Mouse (Mus musculus) limb, embryonic 14.5 days (tissue): ENCODE data around the gene Map3k9. TPM values are rescaled to one million over a fixed set of nuclear protein-coding genes. Genes with fewer than 3 reads are reported as not detected.

Experiments
- ATAC-seq: fragments of 200-750 bp; cut with Nextera tagmentation; 2 replicates; pipeline ENCODE4 v1.8.0; 2017; ENCODE audit warnings: low read depth, moderate number of reproducible peaks, moderate TSS enrichment; ENCODE audit not compliant: low FRiP score
- DNase-seq: peaks from one replicate; pipeline ENCODE4 v3.0.0-alpha.2; 2015; ENCODE audit warnings: low spot score
- H3K27ac ChIP-seq: fragments of 300-500 bp; sonication (generic); replicated peaks from 2 replicates; pipeline ENCODE4 v1.5.1; 2014; ENCODE audit warnings: low read depth, mild to moderate bottlenecking, low read length, moderate library complexity, mixed read lengths
- H3K27me3 ChIP-seq: fragments of 300-500 bp; sonication (generic); 2 replicates; pipeline ENCODE4 v1.6.1; 2014; ENCODE audit warnings: low read length, mixed read lengths; ENCODE audit not compliant: control insufficient read depth, insufficient read depth
- H3K36me3 ChIP-seq: fragments of 300-500 bp; sonication (generic); 2 replicates; pipeline ENCODE4 v1.6.1; 2014; ENCODE audit warnings: mild to moderate bottlenecking, low read length, moderate library complexity, mixed read lengths; ENCODE audit not compliant: control insufficient read depth, insufficient read depth
- H3K4me1 ChIP-seq: fragments of 300-500 bp; sonication (generic); 2 replicates; pipeline ENCODE4 v1.6.1; 2014; ENCODE audit warnings: antibody characterized with exemption, low read length, mixed read lengths; ENCODE audit not compliant: control insufficient read depth, insufficient read depth
- H3K4me2 ChIP-seq: fragments of 300-500 bp; sonication (generic); replicated peaks from 2 replicates; pipeline ENCODE4 v1.6.1; 2014; ENCODE audit warnings: low read depth, mild to moderate bottlenecking, low read length, moderate library complexity; ENCODE audit not compliant: severe bottlenecking
- H3K4me3 ChIP-seq: fragments of 300-500 bp; sonication (generic); replicated peaks from 2 replicates; pipeline ENCODE4 v1.5.1; 2014; ENCODE audit warnings: low read length
- H3K9ac ChIP-seq: fragments of 300-500 bp; sonication (generic); 2 replicates; pipeline ENCODE4 v1.6.1; 2014; ENCODE audit warnings: mild to moderate bottlenecking, low read depth, low read length, moderate library complexity; ENCODE audit not compliant: severe bottlenecking
- H3K9me3 ChIP-seq: fragments of 300-500 bp; sonication (generic); 2 replicates; pipeline ENCODE4 v1.6.1; 2016; ENCODE audit warnings: low read length; ENCODE audit not compliant: control insufficient read depth
- POLR2A ChIP-seq: fragments of 200-500 bp; IDR thresholded peaks from 2 replicates; pipeline ENCODE4 v1.8.0; 2012; ENCODE audit warnings: inconsistent platforms, mild to moderate bottlenecking, moderate library complexity, borderline replicate concordance; ENCODE audit not compliant: insufficient read depth, insufficient read length; ENCODE audit errors: extremely low read depth
- WGBS: fragments of 180-500 bp; shearing (Covaris S2); extraction: QIAGEN DNeasy Blood & Tissue Kit; methylation state at CpG from one replicate; pipeline ENCODE4 v1.1.7; 2014; 5-methylcytosine and 5-hydroxymethylcytosine counted together
- polyA plus RNA-seq, 2 experiments: library from polyadenylated mRNA; depleted of rRNA in 1 of 2; stranded (reverse) in 1 of 2; unstranded in 1 of 2; fragments of >200 nt; fragmentation: Nextera tagmentation in 1 of 2; extraction: Ambion mirVana in 1 of 2; gene quantifications; 2 replicates each; pipeline versions ENCODE4 v1.2.1 to v1.2.3; 2012 to 2014

The Map3k9 gene
- polyA plus RNA-seq, 2 experiments, result 0.87 to 1.5 TPM

DNA sequence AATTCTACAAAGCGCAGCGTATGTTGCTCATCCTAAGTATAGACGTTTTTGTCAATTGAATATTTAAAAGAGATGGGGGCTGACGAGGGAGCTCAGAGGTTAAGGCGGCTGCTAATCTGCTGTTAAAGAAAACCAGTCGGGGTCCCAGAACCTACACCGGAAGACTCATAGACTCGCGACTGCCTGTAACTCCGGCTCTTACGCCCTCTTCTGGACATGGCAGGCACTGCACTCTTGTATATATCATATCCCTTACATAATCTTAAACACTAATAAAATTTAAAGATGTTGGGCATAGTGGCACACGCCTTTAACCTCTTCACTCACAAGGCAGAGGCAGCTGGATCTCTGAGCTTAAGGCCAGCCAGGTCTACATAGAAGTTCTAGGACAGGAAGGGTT lies 6.3 kb upstream of the Map3k9 start:
- Histone ChIP-seq H3K27me3 (no peaks in the 10 kb centered on the region; the same call in 1 of the 2 replicates), H3K9me3 (no peaks in the 10 kb centered on the region), H3K4me3 (no peak overlapping the region), H3K9ac (no peak overlapping the region), H3K27ac (no peak overlapping the region), H3K36me3 (no peaks in the 10 kb centered on the region), H3K4me2 (no peak overlapping the region), H3K4me1 (no peaks in the 10 kb centered on the region)
- DNase-seq (no peak), ATAC-seq (no peak)
- 48% methylated on average over 12 of the region's 12 CpGs for WGBS
- TF ChIP-seq POLR2A, result no peak

DNA sequence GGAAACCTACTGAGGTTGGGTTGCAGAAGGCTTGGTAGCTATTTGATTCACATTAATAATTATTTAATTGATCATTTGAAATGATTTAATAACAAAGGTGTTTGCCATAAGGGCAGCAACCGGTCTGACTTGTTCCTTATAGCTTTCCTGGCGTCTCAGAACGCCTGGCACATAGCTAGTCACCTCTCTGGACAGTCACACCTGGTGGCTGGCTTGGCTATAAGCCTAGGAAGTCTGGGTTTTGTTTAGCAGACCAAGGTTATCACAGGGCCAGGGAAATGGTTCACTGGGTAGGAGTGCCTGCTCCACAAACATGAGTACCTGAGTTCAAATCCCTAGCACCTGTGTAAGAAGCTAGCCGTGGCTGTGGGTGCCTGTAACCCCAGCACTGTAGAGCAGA lies 2.3 kb upstream of the Map3k9 start:
- H3K9me3 ChIP-seq, result no peaks in the 10 kb centered on the region
- no peak overlapping the region for H3K27ac ChIP-seq
- DNase-seq, result no peak
- peaks cover 4% of the 10 kb centered on the region; the same call in 1 of the 2 replicates for H3K4me1 ChIP-seq
- H3K4me2 ChIP-seq, result no peak overlapping the region
- peaks cover 20% of the 10 kb centered on the region for H3K27me3 ChIP-seq
- no peak overlapping the region for H3K4me3 ChIP-seq
- WGBS, result 71% methylated on average over 4 of the region's 4 CpGs
- H3K9ac ChIP-seq, result no peak overlapping the region
- ATAC-seq, result no peak
- H3K36me3 ChIP-seq, result no peaks in the 10 kb centered on the region
- TF ChIP-seq POLR2A, result no peak

GRCm38 (mm10) chr12:81782606-81783005 lies 1.6 kb upstream of the Map3k9 start:
- no peak for DNase-seq
- H3K36me3 ChIP-seq, result no peaks in the 10 kb centered on the region
- no peak for TF ChIP-seq POLR2A
- peaks cover 4% of the 10 kb centered on the region; the same call in 1 of the 2 replicates for H3K4me1 ChIP-seq
- H3K4me3 ChIP-seq, result no peak overlapping the region
- H3K27me3 ChIP-seq, result peaks cover 20% of the 10 kb centered on the region
- no peaks in the 10 kb centered on the region for H3K9me3 ChIP-seq
- H3K9ac ChIP-seq, result no peak overlapping the region
- no peak for ATAC-seq
- no peak overlapping the region for H3K4me2 ChIP-seq
- no peak overlapping the region for H3K27ac ChIP-seq
- WGBS, result 90% methylated on average over 6 of the region's 6 CpGs

DNA sequence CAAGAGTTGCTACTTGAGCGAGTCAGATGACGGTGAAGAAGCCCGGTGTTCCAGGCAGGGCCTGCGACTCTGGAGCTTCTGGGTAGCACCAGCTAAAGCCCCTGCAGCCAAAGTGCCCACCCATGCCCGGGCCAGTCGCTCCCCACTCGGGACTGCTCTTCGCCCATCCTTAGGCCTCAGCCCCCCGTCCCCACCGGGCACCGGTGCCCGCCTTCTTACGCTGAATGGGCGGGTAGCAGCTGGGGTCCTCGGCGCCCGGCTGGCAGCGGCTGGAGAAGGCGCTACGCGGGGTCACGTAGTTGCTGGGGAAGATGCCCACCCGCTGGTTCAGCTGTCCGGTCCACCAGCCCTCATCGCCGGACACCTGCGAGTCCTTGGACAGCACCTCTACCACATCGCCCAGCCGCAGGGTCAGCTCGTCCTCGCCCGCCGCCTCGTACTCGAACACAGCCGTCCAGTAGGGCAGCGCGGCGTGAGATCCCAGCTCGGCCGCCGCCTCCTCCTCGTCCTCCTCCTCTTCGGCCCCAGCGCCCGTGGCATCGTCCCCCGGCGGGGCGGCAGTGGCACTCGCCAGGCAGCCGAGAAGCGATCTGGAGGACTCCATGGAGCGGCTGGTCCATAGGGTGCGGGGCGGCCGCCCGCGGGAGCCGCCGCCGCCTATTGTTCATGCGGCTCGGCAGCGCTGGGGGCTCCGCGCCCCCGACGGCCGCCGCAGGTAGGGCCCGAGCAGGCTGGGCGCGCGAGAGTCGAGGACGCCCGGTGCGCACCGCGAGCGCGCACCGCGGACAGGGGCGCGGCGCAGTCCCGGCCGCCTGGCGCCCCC lies 493 bp downstream of the Map3k9 start:
- WGBS, result 1% methylated on average over 47 of the region's 91 CpGs
- Histone ChIP-seq H3K36me3 (no peaks in the 10 kb centered on the region), H3K4me3 (peak overlapping the region; percentile 58), H3K4me2 (peak overlapping the region; percentile 93), H3K9ac (peak overlapping the region; percentile 55), H3K4me1 (peaks cover 4% of the 10 kb centered on the region; the same call in 1 of the 2 replicates), H3K27ac (no peak overlapping the region), H3K9me3 (no peaks in the 10 kb centered on the region), H3K27me3 (peaks cover 20% of the 10 kb centered on the region)
- TF ChIP-seq POLR2A, result no peak
- no peak for ATAC-seq
- no peak for DNase-seq

DNA sequence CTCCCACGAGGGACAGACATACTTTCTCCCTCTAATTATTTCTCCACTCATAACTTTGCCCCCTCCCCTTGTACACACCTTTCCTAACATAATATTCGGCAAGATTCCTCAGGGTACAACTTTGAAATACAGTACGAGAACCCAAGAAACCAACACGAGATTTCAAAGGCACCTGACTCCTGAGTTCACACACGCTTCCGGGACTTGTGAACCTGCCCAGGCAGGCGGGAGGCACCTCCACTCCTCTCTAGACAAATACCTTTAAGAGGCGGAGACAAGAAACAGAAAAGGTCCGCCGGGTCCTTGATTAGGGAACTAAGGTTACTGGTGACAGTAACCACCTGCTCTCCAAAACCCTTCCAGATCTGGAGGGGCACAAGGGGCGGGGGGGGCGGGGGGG lies 1.1 kb downstream of the Map3k9 start:
- H3K4me2 ChIP-seq, result peak overlapping the region; percentile 93
- WGBS, result 9% methylated on average over 12 of the region's 12 CpGs

More for the DNA sequence above, 1.1 kb downstream of the Map3k9 start:
- peak overlapping the region; percentile 58; the same call in 1 of the 2 replicates for H3K4me3 ChIP-seq
- no peaks in the 10 kb centered on the region for H3K36me3 ChIP-seq
- H3K4me1 ChIP-seq, result peaks cover 4% of the 10 kb centered on the region; the same call in 1 of the 2 replicates
- peak; percentile 43 for DNase-seq
- no peak for TF ChIP-seq POLR2A
- H3K9ac ChIP-seq, result no peak overlapping the region
- no peak for ATAC-seq
- no peak overlapping the region for H3K27ac ChIP-seq
- H3K9me3 ChIP-seq, result no peaks in the 10 kb centered on the region
- peaks cover 20% of the 10 kb centered on the region for H3K27me3 ChIP-seq
